Mouse (Mus musculus): ENCODE data around the gene Agxt2. TPM values are rescaled to one million over a fixed set of nuclear protein-coding genes. Genes with fewer than 3 reads are reported as not detected.

Gene Agxt2
- polyA plus RNA-seq, 1 experiment from 2014 or later, result 1.1 TPM

DNA sequence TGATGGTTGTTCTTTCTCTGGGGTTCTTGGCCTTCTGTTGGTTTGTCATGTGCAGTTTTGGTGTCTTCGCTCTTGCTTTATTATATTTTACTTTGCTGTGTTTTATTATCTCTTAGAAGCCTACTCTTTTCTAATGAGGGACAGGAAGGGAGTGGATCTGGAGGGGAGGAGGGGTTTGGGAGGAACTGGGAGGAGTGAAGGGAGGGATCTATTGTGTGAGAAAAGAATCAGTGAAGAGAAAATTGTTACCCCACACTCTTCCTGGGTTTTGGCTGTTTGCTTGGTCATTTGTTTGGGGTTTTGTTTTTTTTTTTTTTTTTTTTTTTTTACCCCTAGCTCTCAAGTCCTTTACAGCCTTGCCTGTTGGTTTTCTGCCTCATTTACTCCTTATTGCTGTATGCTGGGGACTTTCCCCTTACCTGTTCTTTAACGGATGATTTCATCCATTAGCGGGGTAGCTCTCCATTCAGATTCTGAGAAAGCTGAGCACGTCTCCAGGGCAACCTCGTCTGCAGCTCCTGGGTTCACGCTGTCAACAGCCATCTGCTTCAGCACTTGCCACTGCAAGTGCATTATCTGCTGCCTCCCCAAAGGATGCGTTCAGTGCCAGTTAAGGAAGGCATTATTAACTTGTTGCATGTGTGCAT, 62.9 kb downstream of the Agxt2 start:
- no peak overlapping the region for H3K27ac ChIP-seq (ENCODE audit: low read depth, low read length)
- no peaks in the 10 kb centered on the region for H3K4me1 ChIP-seq (replicated peaks; ENCODE audit: control insufficient read depth, insufficient read depth, low read length)
- H3K27me3 ChIP-seq (replicated peaks; ENCODE audit: control insufficient read depth, insufficient read depth, low read length), result no peaks in the 10 kb centered on the region
- no peak for TF ChIP-seq CTCF (IDR thresholded peaks at IDR 0.05; ENCODE audit: low read depth)
- ATAC-seq, result no peak
- no peak overlapping the region for H3K4me3 ChIP-seq (ENCODE audit: low read depth, low read length)
- H3K9me3 ChIP-seq (ENCODE audit: control insufficient read depth), result no peaks in the 10 kb centered on the region
- H3K4me2 ChIP-seq (replicated peaks; ENCODE audit: low read depth), result no peak overlapping the region
- no peak overlapping the region for H3K9ac ChIP-seq (ENCODE audit: low read depth, low read length)
- WGBS, result 36% methylated on average over 7 of the region's 7 CpGs
- H3K36me3 ChIP-seq (ENCODE audit: control insufficient read depth, insufficient read depth), result no peaks in the 10 kb centered on the region

GRCm38 (mm10) chr15:10421785-10422144, 63.4 kb downstream of the Agxt2 start:
- Histone ChIP-seq H3K4me1 (replicated peaks; ENCODE audit: control insufficient read depth, insufficient read depth, low read length) (no peaks in the 10 kb centered on the region), H3K27ac (ENCODE audit: low read depth, low read length) (no peak overlapping the region), H3K4me2 (replicated peaks; ENCODE audit: low read depth) (no peak overlapping the region), H3K9me3 (ENCODE audit: control insufficient read depth) (no peaks in the 10 kb centered on the region), H3K4me3 (ENCODE audit: low read depth, low read length) (no peak overlapping the region), H3K9ac (ENCODE audit: low read depth, low read length) (no peak overlapping the region), H3K36me3 (ENCODE audit: control insufficient read depth, insufficient read depth) (no peaks in the 10 kb centered on the region), H3K27me3 (replicated peaks; ENCODE audit: control insufficient read depth, insufficient read depth, low read length) (no peaks in the 10 kb centered on the region)
- no peak for ATAC-seq
- 89% methylated on average over 1 of the region's 1 CpGs for WGBS
- no peak for TF ChIP-seq CTCF (IDR thresholded peaks at IDR 0.05; ENCODE audit: low read depth)

DNA sequence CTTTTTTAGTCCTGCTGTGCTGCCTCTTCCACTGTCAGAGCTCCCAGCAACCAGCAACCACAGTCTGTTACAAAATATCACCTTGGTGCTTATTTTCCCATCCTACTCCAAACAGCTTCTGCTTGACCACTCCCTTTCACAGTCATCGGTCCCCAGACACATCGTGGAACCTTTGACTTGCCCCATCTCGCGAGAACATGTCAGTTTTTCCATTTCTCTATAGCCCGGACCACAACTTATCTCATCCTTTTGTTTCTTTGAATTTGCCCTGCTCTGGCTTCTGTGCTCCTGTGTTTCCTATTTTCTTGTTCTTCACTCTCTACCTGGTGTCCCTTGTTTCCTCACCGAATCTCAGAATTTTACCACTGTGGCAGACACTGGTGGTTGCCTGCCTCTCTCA, 67.8 kb downstream of the Agxt2 start:
- no peak overlapping the region for H3K4me3 ChIP-seq (ENCODE audit: low read depth, low read length)
- no peak overlapping the region for H3K9ac ChIP-seq (ENCODE audit: low read depth, low read length)

GRCm38 (mm10) chr15:10426545-10427266, 68.4 kb downstream of the Agxt2 start:
- WGBS, result 92% methylated on average over 13 of the region's 13 CpGs
- no peaks in the 10 kb centered on the region for H3K9me3 ChIP-seq (ENCODE audit: control insufficient read depth)
- H3K27me3 ChIP-seq (replicated peaks; ENCODE audit: control insufficient read depth, insufficient read depth, low read length), result no peaks in the 10 kb centered on the region
- no peaks in the 10 kb centered on the region for H3K36me3 ChIP-seq (ENCODE audit: control insufficient read depth, insufficient read depth)
- no peak overlapping the region for H3K27ac ChIP-seq (ENCODE audit: low read depth, low read length)
- no peak overlapping the region for H3K4me2 ChIP-seq (replicated peaks; ENCODE audit: low read depth)
- no peaks in the 10 kb centered on the region for H3K4me1 ChIP-seq (replicated peaks; ENCODE audit: control insufficient read depth, insufficient read depth, low read length)
- TF ChIP-seq CTCF (IDR thresholded peaks at IDR 0.05; ENCODE audit: low read depth), result no peak
- ATAC-seq, result no peak
- no peak overlapping the region for H3K9ac ChIP-seq (ENCODE audit: low read depth, low read length)
- no peak overlapping the region for H3K4me3 ChIP-seq (ENCODE audit: low read depth, low read length)

More for the DNA sequence above, 67.8 kb downstream of the Agxt2 start:
- no peak for ATAC-seq
- Histone ChIP-seq H3K36me3 (ENCODE audit: control insufficient read depth, insufficient read depth) (no peaks in the 10 kb centered on the region), H3K27ac (ENCODE audit: low read depth, low read length) (no peak overlapping the region), H3K9me3 (ENCODE audit: control insufficient read depth) (no peaks in the 10 kb centered on the region), H3K4me1 (replicated peaks; ENCODE audit: control insufficient read depth, insufficient read depth, low read length) (no peaks in the 10 kb centered on the region), H3K4me2 (replicated peaks; ENCODE audit: low read depth) (no peak overlapping the region), H3K27me3 (replicated peaks; ENCODE audit: control insufficient read depth, insufficient read depth, low read length) (no peaks in the 10 kb centered on the region)
- no peak for TF ChIP-seq CTCF (IDR thresholded peaks at IDR 0.05; ENCODE audit: low read depth)
- WGBS, result 93% methylated on average over 6 of the region's 6 CpGs

- 77% methylated on average over 1 of the region's 1 CpGs for WGBS
Observed at GRCm38 (mm10) chr15:10436893-10437292, 78.6 kb downstream of the Agxt2 start.

GRCm38 (mm10) chr15:10439963-10440362, 81.6 kb downstream of the Agxt2 start:
- peak; percentile 36 for TF ChIP-seq CTCF (IDR thresholded peaks at IDR 0.05; ENCODE audit: low read depth)
- no peaks in the 10 kb centered on the region for H3K4me1 ChIP-seq (replicated peaks; ENCODE audit: control insufficient read depth, insufficient read depth, low read length)
- no peak overlapping the region for H3K4me2 ChIP-seq (replicated peaks; ENCODE audit: low read depth)
- no peaks in the 10 kb centered on the region; the same call in 1 of the 2 replicates for H3K36me3 ChIP-seq (ENCODE audit: control insufficient read depth, insufficient read depth)
- no peak overlapping the region for H3K4me3 ChIP-seq (ENCODE audit: low read depth, low read length)
- no peak for ATAC-seq
- no peak overlapping the region for H3K27ac ChIP-seq (ENCODE audit: low read depth, low read length)
- no peaks in the 10 kb centered on the region for H3K27me3 ChIP-seq (replicated peaks; ENCODE audit: control insufficient read depth, insufficient read depth, low read length)
- H3K9ac ChIP-seq (ENCODE audit: low read depth, low read length), result no peak overlapping the region
- no peaks in the 10 kb centered on the region for H3K9me3 ChIP-seq (ENCODE audit: control insufficient read depth)
- WGBS, result 73% methylated on average over 6 of the region's 6 CpGs

More at GRCm38 (mm10) chr15:10436893-10437292, 78.6 kb downstream of the Agxt2 start:
- H3K4me3 ChIP-seq (ENCODE audit: low read depth, low read length), result no peak overlapping the region
- TF ChIP-seq CTCF (IDR thresholded peaks at IDR 0.05; ENCODE audit: low read depth), result no peak
- H3K9ac ChIP-seq (ENCODE audit: low read depth, low read length), result no peak overlapping the region
- no peak overlapping the region for H3K27ac ChIP-seq (ENCODE audit: low read depth, low read length)
- H3K4me2 ChIP-seq (replicated peaks; ENCODE audit: low read depth), result no peak overlapping the region
- H3K36me3 ChIP-seq (ENCODE audit: control insufficient read depth, insufficient read depth), result no peaks in the 10 kb centered on the region
- no peak for ATAC-seq
- no peaks in the 10 kb centered on the region for H3K4me1 ChIP-seq (replicated peaks; ENCODE audit: control insufficient read depth, insufficient read depth, low read length)
- no peaks in the 10 kb centered on the region for H3K9me3 ChIP-seq (ENCODE audit: control insufficient read depth)
- no peaks in the 10 kb centered on the region for H3K27me3 ChIP-seq (replicated peaks; ENCODE audit: control insufficient read depth, insufficient read depth, low read length)
